Mouse (Mus musculus): ENCODE measurements around the gene Lonrf3. TPM values are rescaled to one million over a fixed set of nuclear protein-coding genes. Genes with fewer than 3 reads are reported as not detected.

Lonrf3 gene
- polyA plus RNA-seq, 2 experiments, result 0.42 to 0.50 TPM

DNA sequence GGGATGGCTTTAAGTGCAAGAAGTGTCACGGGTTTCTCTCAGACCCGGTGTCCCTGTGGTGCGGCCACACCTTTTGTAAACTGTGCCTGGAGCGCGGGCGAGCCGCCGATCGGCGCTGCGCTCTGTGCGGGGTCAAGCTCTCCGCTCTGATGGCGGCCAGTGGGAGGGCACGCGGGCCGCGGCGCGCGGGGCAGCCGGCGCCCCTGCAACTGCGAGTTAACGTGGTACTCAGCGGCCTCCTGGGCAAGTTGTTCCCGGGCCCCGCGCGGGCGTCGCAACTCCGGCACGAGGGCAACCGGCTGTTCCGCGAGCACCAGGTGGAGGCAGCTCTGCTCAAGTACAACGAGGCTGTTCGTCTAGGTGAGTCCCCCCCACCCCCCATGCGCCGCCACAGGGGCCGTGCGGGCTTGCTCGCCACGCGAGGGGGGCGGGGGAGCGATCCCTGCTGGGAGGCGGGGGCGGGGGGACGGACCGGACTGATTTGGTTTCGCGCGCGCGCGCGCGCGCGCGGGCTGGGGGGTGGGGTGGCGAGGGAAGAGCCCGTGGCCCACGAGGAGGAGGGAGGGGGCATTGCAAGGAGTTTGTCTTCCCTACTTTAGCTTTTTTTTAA lies 992 bp downstream of the Lonrf3 start:
- peak overlapping the region; percentile 30 to 54 for H3K4me3 ChIP-seq (ENCODE audit: insufficient read depth in 1 of 2, low read depth in 2 of 2, low read length in 2 of 2)
- WGBS (ENCODE audit: insufficient replicate concordance), result 12% methylated on average over 55 of the region's 66 CpGs
- H3K9me3 ChIP-seq (ENCODE audit: control insufficient read depth, low read length), result no peaks in the 10 kb centered on the region
- H3K27ac ChIP-seq, result no peak overlapping the region
- no peaks in the 10 kb centered on the region for H3K36me3 ChIP-seq (replicated peaks; ENCODE audit: control insufficient read depth, insufficient read depth, low read depth)
- H3K9ac ChIP-seq (replicated peaks), result no peak overlapping the region
- TF ChIP-seq EP300 (IDR thresholded peaks at IDR 0.05; ENCODE audit: low read depth) (no peak), CTCF (IDR thresholded peaks at IDR 0.05; ENCODE audit: low read depth) (no peak)
- peak overlapping the region; percentile 37 for H3K4me2 ChIP-seq (ENCODE audit: low read depth)
- ATAC-seq (ENCODE audit: insufficient read depth) (no peak), DNase-seq (ENCODE audit: low read depth in 3 of 3, low spot score in 3 of 3) (no peak)
- peaks cover 26% of the 10 kb centered on the region for H3K27me3 ChIP-seq (ENCODE audit: control insufficient read depth, insufficient read depth, low read length)
- H3K4me1 ChIP-seq (replicated peaks; ENCODE audit: control insufficient read depth in 2 of 2, insufficient read depth in 2 of 2, low read length in 1 of 2), result no peaks in the 10 kb centered on the region

DNA sequence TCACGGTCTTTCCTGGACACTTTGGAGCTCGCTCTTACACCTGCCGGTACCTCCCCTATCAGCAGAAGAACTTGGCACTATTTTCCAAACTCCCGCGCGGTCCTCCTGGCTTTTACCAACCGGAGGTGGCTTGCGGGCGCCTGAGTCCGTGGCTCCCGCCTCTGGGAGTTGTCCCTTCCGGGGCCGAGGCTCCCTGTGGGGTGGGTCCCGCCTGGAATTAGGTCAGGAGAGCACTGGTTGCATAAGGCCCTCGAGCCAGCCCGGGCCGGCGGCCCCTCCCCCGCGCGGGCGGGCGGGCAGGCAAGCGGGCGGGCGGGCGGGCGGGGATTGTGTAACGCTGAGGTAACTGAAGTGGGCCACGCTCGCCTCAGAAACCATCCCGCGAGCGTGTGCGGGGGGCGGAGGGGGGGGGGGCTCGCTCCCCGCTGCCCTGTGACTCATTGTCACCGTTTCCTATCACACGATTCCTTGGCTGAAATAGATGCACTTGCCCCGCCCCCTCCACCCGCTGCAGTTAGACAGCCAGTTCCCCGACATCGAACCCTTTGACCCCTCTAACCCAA lies 1.8 kb downstream of the Lonrf3 start:
- Histone ChIP-seq H3K9ac (replicated peaks) (no peak overlapping the region), H3K9me3 (ENCODE audit: control insufficient read depth, low read length) (no peaks in the 10 kb centered on the region), H3K27me3 (ENCODE audit: control insufficient read depth, insufficient read depth, low read length) (peaks cover 26% of the 10 kb centered on the region), H3K4me1 (replicated peaks; ENCODE audit: control insufficient read depth in 2 of 2, insufficient read depth in 2 of 2, low read length in 1 of 2) (no peaks in the 10 kb centered on the region), H3K4me2 (ENCODE audit: low read depth) (peak overlapping the region; percentile 37), H3K4me3 (ENCODE audit: insufficient read depth in 1 of 2, low read depth in 2 of 2, low read length in 2 of 2) (peak overlapping the region; percentile 30 to 54), H3K36me3 (replicated peaks; ENCODE audit: control insufficient read depth, insufficient read depth, low read depth) (no peaks in the 10 kb centered on the region), H3K27ac (no peak overlapping the region)
- no peak for TF ChIP-seq EP300 (IDR thresholded peaks at IDR 0.05; ENCODE audit: low read depth)
- no peak for TF ChIP-seq CTCF (IDR thresholded peaks at IDR 0.05; ENCODE audit: low read depth)
- ATAC-seq (ENCODE audit: insufficient read depth), result peak; percentile 65
- no peak for DNase-seq (ENCODE audit: low read depth in 3 of 3, low spot score in 3 of 3)
- 16% methylated on average over 19 of the region's 44 CpGs for WGBS (ENCODE audit: insufficient replicate concordance)

DNA sequence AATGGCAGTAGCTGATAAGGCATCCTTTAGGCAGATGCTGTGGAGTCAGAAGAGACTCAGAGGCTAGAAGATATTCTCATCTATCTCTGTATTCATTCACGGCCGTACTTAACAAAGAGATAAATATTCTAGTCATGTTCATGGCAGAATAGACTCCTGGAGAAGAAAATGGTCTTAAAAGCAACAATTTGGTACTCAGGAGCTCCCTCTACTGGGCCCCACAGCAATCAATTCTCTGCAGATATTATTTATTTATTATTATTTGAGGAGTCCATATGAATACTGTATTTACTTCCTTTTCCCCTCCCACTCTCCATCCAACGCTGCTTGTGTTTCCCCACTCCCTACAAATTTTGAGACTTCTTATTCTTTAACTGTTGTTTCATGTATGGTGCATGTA lies 24.3 kb downstream of the Lonrf3 start:
- no peaks in the 10 kb centered on the region for H3K27me3 ChIP-seq (ENCODE audit: control insufficient read depth, insufficient read depth, low read length)
- no peak overlapping the region for H3K27ac ChIP-seq
- no peak for TF ChIP-seq EP300 (IDR thresholded peaks at IDR 0.05; ENCODE audit: low read depth)
- TF ChIP-seq CTCF (IDR thresholded peaks at IDR 0.05; ENCODE audit: low read depth), result no peak
- ATAC-seq (ENCODE audit: insufficient read depth) (no peak), DNase-seq (ENCODE audit: low read depth in 3 of 3, low spot score in 3 of 3) (no peak)
- no peaks in the 10 kb centered on the region for H3K36me3 ChIP-seq (replicated peaks; ENCODE audit: control insufficient read depth, insufficient read depth, low read depth)
- H3K4me3 ChIP-seq (ENCODE audit: insufficient read depth in 1 of 2, low read depth in 2 of 2, low read length in 2 of 2), result no peak overlapping the region
- H3K9ac ChIP-seq (replicated peaks), result no peak overlapping the region
- no peaks in the 10 kb centered on the region for H3K4me1 ChIP-seq (replicated peaks; ENCODE audit: control insufficient read depth in 2 of 2, insufficient read depth in 2 of 2, low read length in 1 of 2)
- no peak overlapping the region for H3K4me2 ChIP-seq (ENCODE audit: low read depth)
- WGBS (ENCODE audit: insufficient replicate concordance), result 30% methylated on average over 3 of the region's 3 CpGs
- H3K9me3 ChIP-seq (ENCODE audit: control insufficient read depth, low read length), result no peaks in the 10 kb centered on the region

DNA sequence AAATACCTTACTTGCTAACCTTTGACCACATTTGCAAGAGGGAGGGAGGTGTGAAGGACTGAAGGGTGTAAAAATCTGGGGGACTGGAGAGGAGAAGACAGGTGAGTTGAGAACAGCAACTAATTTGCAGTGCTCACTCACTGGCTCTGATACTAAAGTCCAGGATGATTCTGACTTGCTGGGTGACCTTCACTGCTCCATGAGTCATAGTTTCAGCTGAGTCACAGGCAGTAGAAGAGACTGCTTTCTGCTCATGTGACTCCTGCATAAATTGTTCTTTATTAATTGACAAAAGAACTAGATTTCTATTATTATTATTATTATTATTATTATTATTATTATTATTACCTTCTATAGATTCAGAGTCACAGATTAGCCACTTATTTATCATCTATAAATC lies 57.2 kb downstream of the Lonrf3 start:
- Histone ChIP-seq H3K4me3 (ENCODE audit: insufficient read depth in 1 of 2, low read depth in 2 of 2, low read length in 2 of 2) (no peak overlapping the region), H3K4me1 (replicated peaks; ENCODE audit: control insufficient read depth in 2 of 2, insufficient read depth in 2 of 2, low read length in 1 of 2) (no peaks in the 10 kb centered on the region), H3K9me3 (ENCODE audit: control insufficient read depth, low read length) (no peaks in the 10 kb centered on the region), H3K27ac (no peak overlapping the region), H3K9ac (replicated peaks) (no peak overlapping the region), H3K36me3 (replicated peaks; ENCODE audit: control insufficient read depth, insufficient read depth, low read depth) (no peaks in the 10 kb centered on the region), H3K4me2 (ENCODE audit: low read depth) (no peak overlapping the region), H3K27me3 (ENCODE audit: control insufficient read depth, insufficient read depth, low read length) (no peaks in the 10 kb centered on the region)
- TF ChIP-seq EP300 (IDR thresholded peaks at IDR 0.05; ENCODE audit: low read depth) (no peak), CTCF (IDR thresholded peaks at IDR 0.05; ENCODE audit: low read depth) (no peak)
- DNase-seq (ENCODE audit: low read depth in 3 of 3, low spot score in 3 of 3), result no peak
- ATAC-seq (ENCODE audit: insufficient read depth), result no peak

DNA sequence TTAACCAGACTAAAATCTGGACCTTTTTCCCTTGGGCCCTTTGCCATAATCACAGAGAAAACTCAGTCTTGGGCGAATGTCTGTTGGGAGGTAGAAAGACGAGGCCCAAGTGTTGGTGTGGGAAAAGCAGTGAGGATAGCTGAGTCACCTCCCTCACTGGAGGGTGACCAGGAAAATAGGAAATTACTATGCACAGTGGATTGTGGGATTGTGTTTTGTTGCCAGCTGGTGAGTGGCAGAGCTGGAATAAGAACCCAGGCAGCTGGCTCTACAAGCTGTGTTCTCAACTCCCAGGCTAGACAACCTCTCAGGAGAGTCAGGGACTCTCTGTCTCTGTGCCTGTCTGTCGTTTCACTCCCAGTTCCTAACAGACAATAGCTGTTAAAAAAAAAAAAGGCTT lies 61.8 kb downstream of the Lonrf3 start:
- ATAC-seq (ENCODE audit: insufficient read depth), result no peak

More for the DNA sequence above, 61.8 kb downstream of the Lonrf3 start:
- 32% methylated on average over 3 of the region's 3 CpGs for WGBS (ENCODE audit: insufficient replicate concordance)
- Histone ChIP-seq H3K9me3 (ENCODE audit: control insufficient read depth, low read length) (no peaks in the 10 kb centered on the region), H3K4me3 (ENCODE audit: insufficient read depth in 1 of 2, low read depth in 2 of 2, low read length in 2 of 2) (no peak overlapping the region), H3K27me3 (ENCODE audit: control insufficient read depth, insufficient read depth, low read length) (no peaks in the 10 kb centered on the region), H3K36me3 (replicated peaks; ENCODE audit: control insufficient read depth, insufficient read depth, low read depth) (no peaks in the 10 kb centered on the region), H3K4me2 (ENCODE audit: low read depth) (no peak overlapping the region), H3K9ac (replicated peaks) (no peak overlapping the region), H3K4me1 (replicated peaks; ENCODE audit: control insufficient read depth in 2 of 2, insufficient read depth in 2 of 2, low read length in 1 of 2) (no peaks in the 10 kb centered on the region), H3K27ac (no peak overlapping the region)
- DNase-seq (ENCODE audit: low read depth in 3 of 3, low spot score in 3 of 3), result no peak
- TF ChIP-seq CTCF (IDR thresholded peaks at IDR 0.05; ENCODE audit: low read depth) (no peak), EP300 (IDR thresholded peaks at IDR 0.05; ENCODE audit: low read depth) (no peak)
